Mouse (Mus musculus) limb, embryonic 10.5 days (tissue): ENCODE data around the gene Ilk. TPM values are rescaled to one million over a fixed set of nuclear protein-coding genes. Genes with fewer than 3 reads are reported as not detected.

Experiments used
- DNase-seq: peaks from one replicate; pipeline ENCODE4 v3.0.0-alpha.2; 2017; ENCODE audit warnings: low spot score
- H3K27ac ChIP-seq: fragments of 300-500 bp; sonication (generic); 2 replicates; pipeline ENCODE4 v1.5.1; 2016; ENCODE audit warnings: mild to moderate bottlenecking
- H3K27me3 ChIP-seq: fragments of 300-500 bp; sonication (generic); 2 replicates; pipeline ENCODE4 v1.6.1; 2016; ENCODE audit warnings: low read depth, mild to moderate bottlenecking; ENCODE audit not compliant: poor library complexity, severe bottlenecking
- H3K36me3 ChIP-seq: fragments of 300-500 bp; sonication (generic); 2 replicates; pipeline ENCODE4 v1.6.1; 2016; ENCODE audit warnings: mild to moderate bottlenecking, moderate library complexity
- H3K4me1 ChIP-seq: fragments of 300-500 bp; sonication (generic); 2 replicates; pipeline ENCODE4 v1.6.1; 2016
- H3K4me3 ChIP-seq: fragments of 300-500 bp; sonication (generic); 2 replicates; pipeline ENCODE4 v1.5.1; 2016; ENCODE audit warnings: mild to moderate bottlenecking, moderate library complexity
- H3K9me3 ChIP-seq: fragments of 300-500 bp; sonication (generic); replicated peaks from 2 replicates; pipeline ENCODE4 v1.6.1; 2016; ENCODE audit warnings: mild to moderate bottlenecking
- WGBS: fragments of 180-500 bp; shearing (Covaris S2); methylation state at CpG from one replicate; pipeline ENCODE4 v1.1.7; 2016; 5-methylcytosine and 5-hydroxymethylcytosine counted together
- polyA plus RNA-seq: library from polyadenylated mRNA; unstranded; fragments of >200 nt; fragmentation: Nextera tagmentation; extraction: Ambion mirVana; gene quantifications from 2 replicates; pipeline ENCODE4 v1.2.1, GENCODE M21; 2016

Gene Ilk
- polyA plus RNA-seq, 1 experiment from 2014 or later: 200 TPM

DNA sequence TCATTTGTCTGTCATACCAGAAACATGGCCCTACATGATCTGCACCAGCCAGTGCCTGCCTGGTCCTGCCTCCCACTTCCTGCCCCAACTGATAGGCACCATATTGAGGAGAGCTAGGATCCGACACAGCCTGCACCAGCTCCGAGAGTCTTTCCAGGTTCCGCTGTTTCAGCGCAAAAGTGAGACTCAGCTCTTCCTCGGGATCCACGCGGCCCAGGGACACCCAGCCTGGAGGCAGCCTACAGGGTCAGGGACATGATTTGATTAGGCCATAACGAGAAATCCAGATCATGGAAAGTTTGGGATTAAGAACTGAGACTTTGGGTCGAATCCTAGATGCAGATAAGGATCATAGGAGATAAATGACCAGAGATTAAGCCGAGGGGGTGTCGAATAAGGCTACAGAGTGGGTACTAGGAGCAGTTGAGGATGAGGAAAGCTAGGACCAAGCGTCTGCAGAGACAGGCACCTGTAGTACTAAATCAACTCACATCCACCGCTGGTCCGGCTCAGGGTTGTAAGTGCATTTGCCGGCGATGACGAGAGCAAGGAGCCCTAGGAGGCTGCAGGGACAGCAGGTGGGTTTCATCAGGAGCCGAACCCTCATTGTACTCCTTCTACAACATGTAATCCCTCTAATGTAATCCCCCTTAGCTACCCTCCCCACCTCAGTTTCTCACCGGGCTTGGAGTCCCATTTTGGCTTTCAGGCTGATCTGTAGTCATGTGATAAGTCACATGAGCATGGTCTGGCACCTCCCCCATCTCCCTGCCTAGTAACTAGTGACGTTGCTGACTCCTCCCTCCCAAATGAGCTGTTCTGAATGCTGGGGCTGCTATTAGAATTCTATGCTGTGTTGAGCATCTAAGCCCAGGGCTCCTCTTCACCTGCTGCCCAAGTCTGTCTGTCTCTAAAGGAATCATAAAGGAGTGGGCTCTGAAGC is 15.4 kb downstream of the Ilk start, which contains the start of gene Tpp1:
Gene Tpp1 (minus strand): TSS at position 745 of the 943 bp plus-strand sequence.
- peaks cover 75% of the 10 kb centered on the region for H3K36me3 ChIP-seq
- peak within 1 kb of the TSS; percentile 65 for H3K4me3 ChIP-seq
- no peaks in the 10 kb centered on the region for H3K9me3 ChIP-seq
- peak; percentile 87 for DNase-seq
- H3K27ac ChIP-seq: peak within 1 kb of the TSS; percentile 75
- WGBS: 24% methylated on average over 20 of the region's 20 CpGs
- H3K27me3 ChIP-seq: no peaks in the 10 kb centered on the region
- H3K4me1 ChIP-seq: peaks cover 9% of the 10 kb centered on the region

DNA sequence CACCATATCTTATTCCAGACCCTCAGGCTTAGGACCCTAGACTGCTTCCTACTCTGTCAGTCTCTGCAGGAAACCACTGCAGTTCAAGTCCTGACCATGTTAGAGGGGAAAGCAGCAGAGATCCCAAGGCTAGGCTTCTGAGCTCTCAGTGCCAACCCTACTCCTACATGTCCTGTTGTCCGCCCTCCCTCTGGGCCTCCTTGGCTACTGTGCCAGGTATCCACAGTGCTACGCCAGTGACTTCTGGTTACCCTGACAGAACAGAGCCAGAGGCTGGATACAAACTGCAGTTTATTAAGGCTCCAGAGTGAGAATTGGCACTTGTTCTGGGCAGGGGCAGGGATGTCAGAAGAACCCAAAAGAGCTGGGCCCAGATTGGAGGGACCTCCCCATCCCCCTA is 16.3 kb downstream of the Ilk start:
- Histone ChIP-seq H3K4me3 (no peak overlapping the region), H3K27ac (no peak overlapping the region), H3K9me3 (no peaks in the 10 kb centered on the region), H3K27me3 (no peaks in the 10 kb centered on the region), H3K4me1 (peaks cover 9% of the 10 kb centered on the region), H3K36me3 (peaks cover 75% of the 10 kb centered on the region)
- 88% methylated on average over 2 of the region's 2 CpGs for WGBS
- DNase-seq: no peak

DNA sequence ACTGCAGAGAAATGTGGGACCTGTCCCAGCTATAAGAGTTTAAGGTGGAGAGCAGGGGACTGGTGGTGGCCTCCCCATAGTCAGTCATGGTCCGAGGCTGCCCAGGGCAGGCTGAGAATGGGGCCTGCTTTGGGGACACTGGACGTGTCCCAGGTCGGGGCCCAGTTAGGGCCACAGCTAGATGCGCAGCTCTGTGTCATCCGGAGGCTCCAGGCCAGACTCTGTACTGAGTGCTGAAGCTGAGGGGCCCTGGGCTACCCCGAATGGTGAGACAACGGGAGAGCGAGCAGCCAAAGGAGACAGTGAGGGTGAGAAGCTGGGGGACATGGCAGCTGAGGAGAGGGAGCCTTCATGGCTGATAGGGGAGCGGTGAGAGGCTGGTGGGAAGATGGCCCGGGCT is 16.9 kb downstream of the Ilk start:
- H3K4me3 ChIP-seq: no peak overlapping the region
- 93% methylated on average over 10 of the region's 10 CpGs for WGBS
- peaks cover 76% of the 10 kb centered on the region for H3K36me3 ChIP-seq
- DNase-seq: no peak
- H3K4me1 ChIP-seq: peaks cover 9% of the 10 kb centered on the region
- H3K27me3 ChIP-seq: no peaks in the 10 kb centered on the region
- H3K9me3 ChIP-seq: no peaks in the 10 kb centered on the region
- H3K27ac ChIP-seq: no peak overlapping the region

DNA sequence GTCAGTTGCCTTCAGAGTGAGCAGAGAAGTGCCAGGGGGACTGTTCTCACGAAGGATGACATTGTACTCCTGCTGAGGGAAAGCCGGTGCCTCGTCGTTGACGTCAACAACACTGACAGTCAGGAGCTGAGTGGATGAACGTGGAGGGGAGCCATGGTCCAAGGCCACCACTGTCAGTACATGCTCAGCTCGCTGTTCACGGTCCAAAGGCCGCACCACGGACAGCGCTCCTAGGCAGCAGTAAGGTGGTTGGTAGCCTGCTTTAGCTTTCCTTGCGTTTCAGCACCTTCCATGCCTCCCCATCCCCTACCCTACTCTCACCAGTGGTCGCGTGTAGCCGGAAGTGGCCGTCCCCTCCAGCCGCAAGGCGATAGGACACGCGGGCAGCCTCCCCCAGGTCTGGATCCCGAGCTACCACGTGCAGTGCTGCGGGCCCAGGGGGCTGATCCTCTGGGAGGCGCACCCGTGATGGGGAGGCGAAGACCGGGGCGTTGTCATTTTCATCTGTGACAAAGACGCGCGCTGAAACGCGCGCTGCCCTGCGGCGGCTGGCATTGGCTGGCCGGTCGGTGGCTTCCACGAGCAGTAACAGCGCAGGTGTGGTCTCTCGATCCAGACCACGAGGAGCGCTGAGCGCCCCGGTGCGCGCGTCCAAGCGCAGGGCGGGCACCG is 25.6 kb downstream of the Ilk start:
- H3K4me1 ChIP-seq: peaks cover 4% of the 10 kb centered on the region; the same call in 1 of the 2 replicates
- H3K27ac ChIP-seq: no peak overlapping the region
- H3K4me3 ChIP-seq: no peak overlapping the region
- no peaks in the 10 kb centered on the region for H3K9me3 ChIP-seq
- 21% methylated on average over 51 of the region's 51 CpGs for WGBS
- H3K27me3 ChIP-seq: peaks cover 37% of the 10 kb centered on the region
- H3K36me3 ChIP-seq: peaks cover 98% of the 10 kb centered on the region
- DNase-seq: no peak

DNA sequence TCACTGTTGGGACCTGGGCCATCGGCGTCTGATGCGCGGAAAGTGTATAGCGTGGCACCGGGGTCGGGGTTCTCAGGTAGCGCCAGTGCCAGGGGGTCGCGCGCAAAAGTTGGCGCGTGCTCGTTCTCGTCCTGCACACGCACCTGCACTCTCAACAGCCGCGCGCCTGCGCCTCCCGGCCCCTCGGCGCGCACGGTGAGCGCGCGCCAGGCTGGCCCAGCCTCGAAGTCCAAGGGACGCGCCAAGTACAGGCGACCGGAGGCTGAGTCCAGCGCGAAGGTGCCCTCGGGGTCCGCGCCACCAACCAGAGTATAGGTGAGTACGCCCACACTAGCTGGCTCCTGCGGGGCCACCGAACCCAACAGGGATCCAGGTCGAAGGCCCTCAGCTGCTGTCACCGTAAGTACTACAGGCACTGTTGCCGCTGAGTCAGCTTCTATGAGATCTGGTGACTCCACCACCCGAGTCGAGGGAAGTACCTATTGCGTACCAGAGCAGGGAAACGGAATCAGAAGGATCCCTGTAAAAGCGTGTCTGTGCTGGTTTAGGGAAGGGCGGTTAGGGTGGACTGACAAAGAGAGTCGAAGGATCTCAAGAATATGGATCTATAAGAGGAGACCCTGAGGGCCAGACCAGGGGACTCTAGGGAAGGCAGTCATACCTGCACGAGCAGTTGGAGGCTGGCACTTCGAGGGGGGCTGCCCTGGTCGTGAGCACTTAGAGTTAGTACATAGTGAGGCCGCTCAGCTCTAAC is 26.3 kb downstream of the Ilk start:
- no peaks in the 10 kb centered on the region for H3K9me3 ChIP-seq
- H3K27ac ChIP-seq: no peak overlapping the region
- no peak for DNase-seq
- peaks cover 9% of the 10 kb centered on the region for H3K4me1 ChIP-seq
- H3K4me3 ChIP-seq: no peak overlapping the region
- peaks cover 98% of the 10 kb centered on the region for H3K36me3 ChIP-seq
- H3K27me3 ChIP-seq: peaks cover 37% of the 10 kb centered on the region
- 18% methylated on average over 55 of the region's 55 CpGs for WGBS

DNA sequence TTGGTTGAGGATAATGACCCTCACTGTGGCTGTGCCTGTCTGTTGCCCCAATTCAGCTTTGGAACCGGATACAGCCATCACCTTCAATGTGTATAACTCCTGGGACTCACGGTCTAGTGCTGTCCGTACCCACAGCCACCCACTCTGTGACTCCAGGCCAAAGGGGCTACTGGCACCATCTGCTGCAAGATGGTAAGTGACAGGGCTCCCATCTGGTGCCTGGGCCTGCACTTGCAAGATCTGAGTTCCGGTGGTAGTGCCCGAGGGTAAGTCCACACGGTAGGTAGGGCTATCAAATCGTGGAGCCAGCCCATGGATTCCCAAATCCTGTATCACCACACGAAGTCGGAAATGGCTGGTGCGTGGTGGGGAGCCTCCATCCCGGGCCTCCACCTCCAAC is 27.9 kb downstream of the Ilk start:
- Histone ChIP-seq H3K4me1 (peaks cover 24% of the 10 kb centered on the region), H3K27me3 (peaks cover 37% of the 10 kb centered on the region), H3K36me3 (peaks cover 91% of the 10 kb centered on the region), H3K4me3 (no peak overlapping the region), H3K27ac (no peak overlapping the region), H3K9me3 (no peaks in the 10 kb centered on the region)
- WGBS: 93% methylated on average over 11 of the region's 11 CpGs
- DNase-seq: no peak

DNA sequence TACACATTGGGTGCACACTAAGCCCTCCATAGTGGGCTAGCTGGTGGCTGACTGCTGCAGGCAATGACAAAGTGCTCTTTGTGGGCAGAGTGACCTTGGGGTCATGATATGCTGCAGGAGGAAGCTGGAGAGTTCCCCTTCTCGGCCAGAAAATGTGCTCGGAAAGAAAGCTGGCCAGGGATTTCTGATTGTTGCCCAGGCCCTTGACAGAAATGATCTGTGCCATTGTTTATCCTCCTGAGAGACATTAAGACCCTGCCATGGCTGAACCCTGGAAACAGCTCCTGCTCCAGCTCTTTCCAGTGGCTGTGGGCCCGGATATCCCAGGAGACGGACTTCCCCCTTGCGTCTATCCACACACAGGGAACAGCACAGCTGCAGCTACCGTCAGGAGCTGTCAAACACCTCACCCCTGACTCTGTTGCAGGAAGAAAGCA is 31.4 kb downstream of the Ilk start:
- no peaks in the 10 kb centered on the region for H3K9me3 ChIP-seq
- peaks cover 92% of the 10 kb centered on the region for H3K36me3 ChIP-seq
- WGBS: 29% methylated on average over 6 of the region's 6 CpGs

DNA sequence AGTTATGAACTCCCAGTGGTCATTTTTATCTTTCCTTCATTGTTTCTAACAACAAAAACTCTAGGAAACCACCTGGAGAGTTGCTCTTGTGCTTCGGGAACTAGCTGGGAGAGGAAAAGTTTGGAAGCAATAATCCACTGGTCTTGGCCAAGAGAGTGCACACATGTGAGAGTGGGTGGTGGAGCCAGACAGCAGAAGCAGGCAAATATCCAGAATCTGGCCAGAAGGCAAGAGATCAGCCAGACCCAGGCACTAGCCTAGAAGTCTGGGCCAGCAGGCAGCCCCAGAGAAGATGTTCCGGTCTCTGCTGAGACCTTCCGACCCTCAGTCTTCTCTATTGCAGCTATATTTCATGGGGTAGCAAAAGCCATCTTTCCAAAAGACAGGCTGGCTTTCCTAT is 33.6 kb downstream of the Ilk start:
- Histone ChIP-seq H3K27me3 (0 out of 2 replicates have a peak, but pooled peaks cover 5% of the 10 kb centered on the region), H3K9me3 (no peaks in the 10 kb centered on the region), H3K4me3 (no peak overlapping the region), H3K36me3 (peaks cover 92% of the 10 kb centered on the region), H3K27ac (no peak overlapping the region), H3K4me1 (peaks cover 23% of the 10 kb centered on the region)
- no peak for DNase-seq
- 98% methylated on average over 3 of the region's 3 CpGs for WGBS

More for the DNA sequence above, 31.4 kb downstream of the Ilk start:
- Histone ChIP-seq H3K4me3 (peak overlapping the region; percentile 11; the same call in 1 of the 2 replicates), H3K27ac (peak overlapping the region; percentile 32; the same call in 1 of the 2 replicates), H3K4me1 (peaks cover 24% of the 10 kb centered on the region), H3K27me3 (peaks cover 27% of the 10 kb centered on the region)
- peak; percentile 37 for DNase-seq

DNA sequence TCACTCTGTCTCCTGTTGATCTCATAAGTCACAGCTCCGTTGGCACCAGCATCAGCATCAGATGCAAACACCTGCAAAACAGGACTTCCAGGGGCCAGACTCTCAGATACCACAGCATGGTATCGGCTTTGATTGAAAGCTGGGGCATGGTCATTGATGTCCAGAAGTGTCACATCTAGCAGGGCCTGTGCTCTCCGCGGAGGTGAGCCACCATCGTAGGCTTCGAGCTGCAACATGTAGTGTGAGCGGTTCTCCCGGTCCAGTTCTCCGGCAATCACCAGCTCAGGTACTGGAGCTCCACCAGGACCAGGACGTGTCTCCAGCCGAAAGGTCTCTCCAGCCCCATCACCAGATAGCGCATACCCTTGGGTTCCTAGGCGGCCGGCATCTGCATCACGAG is 35.9 kb downstream of the Ilk start:
- Histone ChIP-seq H3K27ac (no peak overlapping the region), H3K27me3 (no peaks in the 10 kb centered on the region), H3K4me1 (peaks cover 31% of the 10 kb centered on the region), H3K9me3 (no peaks in the 10 kb centered on the region), H3K4me3 (no peak overlapping the region), H3K36me3 (peaks cover 88% of the 10 kb centered on the region)
- WGBS: 92% methylated on average over 15 of the region's 15 CpGs
- no peak for DNase-seq

DNA sequence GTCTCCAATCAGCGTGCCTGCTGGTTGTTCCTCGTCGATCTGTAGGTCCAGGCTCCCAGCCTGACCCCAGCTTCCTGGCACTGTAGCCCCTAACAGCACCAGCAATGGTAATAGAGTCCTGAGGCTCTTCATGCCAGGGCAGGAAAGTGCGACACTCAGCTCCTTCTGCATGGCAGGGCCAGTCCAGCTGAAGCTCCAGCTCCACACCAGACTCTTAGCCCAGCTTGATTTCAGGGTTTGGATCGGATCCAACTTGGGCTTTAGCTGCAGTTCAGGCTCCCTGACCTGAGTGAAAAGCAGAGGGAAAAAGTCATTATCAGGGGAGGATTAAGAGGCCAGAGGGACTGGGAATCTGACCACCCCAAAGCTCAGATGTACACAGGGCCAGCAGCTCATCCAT is 36.6 kb downstream of the Ilk start:
- peaks cover 31% of the 10 kb centered on the region for H3K4me1 ChIP-seq
- H3K9me3 ChIP-seq: no peaks in the 10 kb centered on the region
- 85% methylated on average over 5 of the region's 5 CpGs for WGBS
- no peaks in the 10 kb centered on the region for H3K27me3 ChIP-seq
- H3K27ac ChIP-seq: no peak overlapping the region
- DNase-seq: no peak
- peaks cover 80% of the 10 kb centered on the region for H3K36me3 ChIP-seq
- H3K4me3 ChIP-seq: no peak overlapping the region

DNA sequence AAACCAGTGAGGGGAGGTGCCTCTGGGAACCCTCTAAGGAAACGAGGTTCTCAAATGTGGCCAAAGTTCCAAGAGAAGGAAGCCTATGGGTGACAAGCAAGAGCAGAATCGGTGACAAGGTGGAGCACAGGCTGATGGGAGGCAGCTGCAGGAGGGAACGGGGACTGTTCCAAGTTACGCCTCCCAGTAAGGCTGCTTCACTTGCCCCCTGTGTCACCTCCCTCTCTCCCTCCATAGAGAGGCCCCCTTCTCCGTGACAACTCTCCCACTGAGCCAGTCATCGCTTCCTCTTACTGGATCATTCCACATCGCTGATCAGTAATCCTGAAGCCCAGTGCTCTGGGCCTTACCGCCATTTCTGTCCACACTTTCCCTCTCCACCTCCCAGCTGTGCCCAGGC is 38.3 kb downstream of the Ilk start:
- Histone ChIP-seq H3K36me3 (peaks cover 82% of the 10 kb centered on the region), H3K4me1 (peaks cover 36% of the 10 kb centered on the region), H3K4me3 (no peak overlapping the region), H3K27ac (no peak overlapping the region), H3K27me3 (no peaks in the 10 kb centered on the region), H3K9me3 (no peaks in the 10 kb centered on the region)
- 67% methylated on average over 8 of the region's 8 CpGs for WGBS
- DNase-seq: no peak

DNA sequence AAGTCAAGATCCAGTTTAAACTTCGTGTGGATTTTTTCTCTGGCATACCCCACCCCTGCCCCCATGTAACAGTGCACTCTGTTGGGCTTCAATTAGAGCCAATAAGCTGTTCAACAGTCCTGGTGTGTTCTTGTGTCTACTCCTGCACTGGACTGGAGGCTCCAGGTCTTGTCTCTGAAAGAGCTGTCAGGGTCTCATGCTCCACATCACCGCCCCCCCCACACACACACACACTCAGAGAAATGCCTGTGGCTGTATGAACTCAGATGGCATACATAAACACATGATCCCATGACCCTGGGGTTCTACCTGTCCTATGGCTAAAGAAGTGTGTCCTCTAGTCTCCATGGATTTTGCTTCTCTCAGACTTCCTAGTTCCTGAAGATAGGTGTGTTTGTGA is 39.6 kb downstream of the Ilk start:
- WGBS: 88% methylated on average over 2 of the region's 2 CpGs

More for the DNA sequence above, 39.6 kb downstream of the Ilk start:
- Histone ChIP-seq H3K4me1 (peaks cover 36% of the 10 kb centered on the region), H3K36me3 (peaks cover 82% of the 10 kb centered on the region), H3K9me3 (no peaks in the 10 kb centered on the region), H3K27me3 (no peaks in the 10 kb centered on the region), H3K4me3 (no peak overlapping the region), H3K27ac (no peak overlapping the region)
- peak; percentile 20 for DNase-seq
